Mouse (Mus musculus) liver, embryonic 13.5 days (tissue): Measurements from ENCODE around the gene Dcst1. TPM values are rescaled to one million over a fixed set of nuclear protein-coding genes. Genes with fewer than 3 reads are reported as not detected.
A peak's percentile ranks its signal among the peaks of the same experiment; 100 is the strongest.

Source experiments
- ATAC-seq: fragments of 200-750 bp; cut with Nextera tagmentation; 2 replicates; pipeline ENCODE4 v1.8.0; 2017; ENCODE audit warnings: low read depth, mild to moderate bottlenecking, moderate number of reproducible peaks, moderate library complexity
- DNase-seq: peaks from one replicate; pipeline ENCODE4 v3.0.0; 2022
- H3K27ac ChIP-seq: fragments of 300-500 bp; sonication (generic); 2 replicates; pipeline ENCODE4 v1.5.1; 2015; ENCODE audit warnings: moderate library complexity, mild to moderate bottlenecking, inconsistent platforms
- H3K27me3 ChIP-seq: fragments of 300-500 bp; sonication (generic); 2 replicates; pipeline ENCODE4 v1.6.1; 2015; ENCODE audit warnings: mild to moderate bottlenecking, inconsistent platforms
- H3K36me3 ChIP-seq: fragments of 300-500 bp; sonication (generic); 2 replicates; pipeline ENCODE4 v1.6.1; 2015; ENCODE audit warnings: mild to moderate bottlenecking, inconsistent platforms
- H3K4me1 ChIP-seq: fragments of 300-500 bp; sonication (generic); replicated peaks from 2 replicates; pipeline ENCODE4 v1.6.1; 2015; ENCODE audit warnings: inconsistent platforms
- H3K4me2 ChIP-seq: fragments of 300-500 bp; sonication (generic); 2 replicates; pipeline ENCODE4 v1.6.1; 2015; ENCODE audit warnings: inconsistent platforms, mild to moderate bottlenecking, moderate library complexity
- H3K4me3 ChIP-seq: fragments of 300-500 bp; sonication (generic); replicated peaks from 2 replicates; pipeline ENCODE4 v1.5.1; 2015; ENCODE audit warnings: mild to moderate bottlenecking, inconsistent platforms
- H3K9ac ChIP-seq: fragments of 300-500 bp; sonication (generic); 2 replicates; pipeline ENCODE4 v1.6.1; 2015; ENCODE audit warnings: mild to moderate bottlenecking, inconsistent platforms
- H3K9me3 ChIP-seq: fragments of 300-500 bp; sonication (generic); replicated peaks from 2 replicates; pipeline ENCODE4 v1.6.1; 2016; ENCODE audit warnings: inconsistent platforms
- WGBS: fragments of 180-500 bp; shearing (Covaris S2); methylation state at CpG from one replicate; pipeline ENCODE4 v1.1.7; 2015; ENCODE audit not compliant: insufficient replicate concordance; 5-methylcytosine and 5-hydroxymethylcytosine counted together
- polyA plus RNA-seq: library from polyadenylated mRNA; unstranded; fragments of >200 nt; fragmentation: Nextera tagmentation; extraction: Ambion mirVana; gene quantifications from 2 replicates; pipeline ENCODE4 v1.2.1, GENCODE M21; 2015

The Dcst1 gene
- polyA plus RNA-seq, 1 experiment from 2014 or later = not detected

GRCm38 (mm10) chr3:89339416-89339815, 25.6 kb downstream of the Dcst1 start:
- DNase-seq = peak; percentile 48
- no peak overlapping the region for H3K27ac ChIP-seq
- H3K36me3 ChIP-seq = no peaks in the 10 kb centered on the region
- H3K4me3 ChIP-seq = no peak overlapping the region
- peaks cover 41% of the 10 kb centered on the region for H3K27me3 ChIP-seq
- H3K4me2 ChIP-seq = no peak overlapping the region
- no peak overlapping the region for H3K9ac ChIP-seq
- WGBS = 31% methylated on average over 8 of the region's 8 CpGs
- H3K4me1 ChIP-seq = peaks cover 21% of the 10 kb centered on the region
- H3K9me3 ChIP-seq = no peaks in the 10 kb centered on the region
- ATAC-seq = no peak

- 2% methylated on average over 42 of the region's 44 CpGs for WGBS
- Histone ChIP-seq H3K27me3 (peaks cover 55% of the 10 kb centered on the region), H3K4me3 (peak within 1 kb of the TSS; percentile 65), H3K36me3 (no peaks in the 10 kb centered on the region), H3K27ac (no peak within 1 kb of the TSS), H3K9ac (peak within 1 kb of the TSS; percentile 64), H3K4me2 (peak within 1 kb of the TSS; percentile 80), H3K9me3 (no peaks in the 10 kb centered on the region), H3K4me1 (peaks cover 21% of the 10 kb centered on the region)
- DNase-seq (no peak), ATAC-seq (peak; percentile 66)
Observed at GRCm38 (mm10) chr3:89337721-89338578, 27.1 kb downstream of the Dcst1 start, which contains the start of gene Efna4. Efna4 (minus strand) TSS chr3:89338028.

- H3K36me3 ChIP-seq = no peaks in the 10 kb centered on the region
- DNase-seq (no peak), ATAC-seq (no peak)
- H3K27me3 ChIP-seq = peaks cover 61% of the 10 kb centered on the region
- no peak overlapping the region for H3K27ac ChIP-seq
- peak overlapping the region; percentile 80 for H3K4me2 ChIP-seq
- WGBS = 3% methylated on average over 21 of the region's 21 CpGs
- H3K4me3 ChIP-seq = peak overlapping the region; percentile 65
- H3K9ac ChIP-seq = peak overlapping the region; percentile 64
- H3K9me3 ChIP-seq = no peaks in the 10 kb centered on the region
- H3K4me1 ChIP-seq = peaks cover 24% of the 10 kb centered on the region
Observed at GRCm38 (mm10) chr3:89337062-89337720, 27.9 kb downstream of the Dcst1 start.

- ATAC-seq = no peak
- Histone ChIP-seq H3K9ac (no peak overlapping the region), H3K4me3 (no peak overlapping the region), H3K9me3 (no peaks in the 10 kb centered on the region), H3K4me1 (peaks cover 24% of the 10 kb centered on the region), H3K4me2 (0 out of 2 replicates have a peak overlapping the region, but pooled peaks have one; percentile 80), H3K36me3 (no peaks in the 10 kb centered on the region), H3K27me3 (peaks cover 64% of the 10 kb centered on the region), H3K27ac (no peak overlapping the region)
- WGBS = 29% methylated on average over 6 of the region's 6 CpGs
- no peak for DNase-seq
Observed at GRCm38 (mm10) chr3:89336529-89336928, 28.5 kb downstream of the Dcst1 start.

- 78% methylated on average over 11 of the region's 11 CpGs for WGBS
- Histone ChIP-seq H3K36me3 (no peaks in the 10 kb centered on the region), H3K4me3 (no peak overlapping the region), H3K27ac (no peak overlapping the region), H3K4me2 (no peak overlapping the region), H3K27me3 (peaks cover 79% of the 10 kb centered on the region), H3K9me3 (no peaks in the 10 kb centered on the region), H3K9ac (no peak overlapping the region), H3K4me1 (peaks cover 14% of the 10 kb centered on the region)
- no peak for ATAC-seq
- no peak for DNase-seq
Observed at GRCm38 (mm10) chr3:89333053-89333452, 32.0 kb downstream of the Dcst1 start.

- Histone ChIP-seq H3K4me1 (peaks cover 8% of the 10 kb centered on the region), H3K27me3 (peaks cover 80% of the 10 kb centered on the region), H3K27ac (no peak overlapping the region), H3K9me3 (no peaks in the 10 kb centered on the region), H3K4me2 (no peak overlapping the region), H3K36me3 (no peaks in the 10 kb centered on the region), H3K9ac (no peak overlapping the region), H3K4me3 (no peak overlapping the region)
- WGBS = 60% methylated on average over 12 of the region's 12 CpGs
- DNase-seq (no peak), ATAC-seq (no peak)
Observed at GRCm38 (mm10) chr3:89332476-89332875, 32.6 kb downstream of the Dcst1 start.

- H3K27ac ChIP-seq = no peak overlapping the region
- no peak overlapping the region for H3K9ac ChIP-seq
- H3K4me2 ChIP-seq = no peak overlapping the region
- peaks cover 4% of the 10 kb centered on the region for H3K4me1 ChIP-seq
- no peaks in the 10 kb centered on the region for H3K36me3 ChIP-seq
- no peaks in the 10 kb centered on the region for H3K9me3 ChIP-seq
- WGBS = 58% methylated on average over 10 of the region's 10 CpGs
- peaks cover 80% of the 10 kb centered on the region for H3K27me3 ChIP-seq
- ATAC-seq (no peak), DNase-seq (no peak)
- H3K4me3 ChIP-seq = no peak overlapping the region
Observed at GRCm38 (mm10) chr3:89332013-89332412, 33.0 kb downstream of the Dcst1 start.

GRCm38 (mm10) chr3:89331561-89331960, 33.5 kb downstream of the Dcst1 start:
- H3K36me3 ChIP-seq = no peaks in the 10 kb centered on the region
- H3K27ac ChIP-seq = no peak overlapping the region
- DNase-seq (no peak), ATAC-seq (no peak)
- H3K4me2 ChIP-seq = no peak overlapping the region
- H3K9ac ChIP-seq = no peak overlapping the region
- H3K27me3 ChIP-seq = peaks cover 82% of the 10 kb centered on the region
- peaks cover 3% of the 10 kb centered on the region; the same call in 1 of the 2 replicates for H3K4me1 ChIP-seq
- H3K4me3 ChIP-seq = no peak overlapping the region
- H3K9me3 ChIP-seq = no peaks in the 10 kb centered on the region
- 59% methylated on average over 13 of the region's 13 CpGs for WGBS

GRCm38 (mm10) chr3:89330948-89331347, 34.1 kb downstream of the Dcst1 start:
- H3K4me2 ChIP-seq = no peak overlapping the region
- no peak overlapping the region for H3K9ac ChIP-seq
- ATAC-seq (no peak), DNase-seq (no peak)
- 0 out of 2 replicates have a peak, but pooled peaks cover 5% of the 10 kb centered on the region for H3K4me1 ChIP-seq
- H3K27ac ChIP-seq = no peak overlapping the region
- H3K27me3 ChIP-seq = peaks cover 80% of the 10 kb centered on the region
- no peaks in the 10 kb centered on the region for H3K9me3 ChIP-seq
- 21% methylated on average over 10 of the region's 10 CpGs for WGBS
- H3K36me3 ChIP-seq = no peaks in the 10 kb centered on the region
- H3K4me3 ChIP-seq = no peak overlapping the region

- no peak overlapping the region for H3K27ac ChIP-seq
- H3K27me3 ChIP-seq = peaks cover 81% of the 10 kb centered on the region
- H3K9ac ChIP-seq = no peak overlapping the region
- H3K4me1 ChIP-seq = 0 out of 2 replicates have a peak, but pooled peaks cover 8% of the 10 kb centered on the region
- H3K4me3 ChIP-seq = no peak overlapping the region
- ATAC-seq (no peak), DNase-seq (no peak)
- no peaks in the 10 kb centered on the region for H3K36me3 ChIP-seq
- no peak overlapping the region for H3K4me2 ChIP-seq
- no peaks in the 10 kb centered on the region for H3K9me3 ChIP-seq
- WGBS = 52% methylated on average over 3 of the region's 3 CpGs
Observed at GRCm38 (mm10) chr3:89330346-89330745, 34.7 kb downstream of the Dcst1 start.

GRCm38 (mm10) chr3:89328623-89329022, 36.4 kb downstream of the Dcst1 start:
- DNase-seq (no peak), ATAC-seq (no peak)
- H3K4me2 ChIP-seq = no peak overlapping the region
- 0 out of 2 replicates have a peak, but pooled peaks cover 8% of the 10 kb centered on the region for H3K4me1 ChIP-seq
- WGBS = 24% methylated on average over 4 of the region's 4 CpGs
- no peak overlapping the region for H3K27ac ChIP-seq
- no peaks in the 10 kb centered on the region for H3K9me3 ChIP-seq
- H3K27me3 ChIP-seq = peaks cover 83% of the 10 kb centered on the region
- H3K9ac ChIP-seq = no peak overlapping the region
- no peak overlapping the region for H3K4me3 ChIP-seq
- no peaks in the 10 kb centered on the region for H3K36me3 ChIP-seq
